Mouse (Mus musculus) 416B (cell line): ENCODE results near the gene 2700081O15Rik.

Experiments used
- DNase-seq: peaks from one replicate; pipeline ENCODE4 v3.0.0; 2011; ENCODE audit warnings: low read depth

The 2700081O15Rik gene

GRCm38 (mm10) chr19:7420841-7421601 lies 3.6 kb downstream of the 2700081O15Rik start:
- no peak for DNase-seq

DNA sequence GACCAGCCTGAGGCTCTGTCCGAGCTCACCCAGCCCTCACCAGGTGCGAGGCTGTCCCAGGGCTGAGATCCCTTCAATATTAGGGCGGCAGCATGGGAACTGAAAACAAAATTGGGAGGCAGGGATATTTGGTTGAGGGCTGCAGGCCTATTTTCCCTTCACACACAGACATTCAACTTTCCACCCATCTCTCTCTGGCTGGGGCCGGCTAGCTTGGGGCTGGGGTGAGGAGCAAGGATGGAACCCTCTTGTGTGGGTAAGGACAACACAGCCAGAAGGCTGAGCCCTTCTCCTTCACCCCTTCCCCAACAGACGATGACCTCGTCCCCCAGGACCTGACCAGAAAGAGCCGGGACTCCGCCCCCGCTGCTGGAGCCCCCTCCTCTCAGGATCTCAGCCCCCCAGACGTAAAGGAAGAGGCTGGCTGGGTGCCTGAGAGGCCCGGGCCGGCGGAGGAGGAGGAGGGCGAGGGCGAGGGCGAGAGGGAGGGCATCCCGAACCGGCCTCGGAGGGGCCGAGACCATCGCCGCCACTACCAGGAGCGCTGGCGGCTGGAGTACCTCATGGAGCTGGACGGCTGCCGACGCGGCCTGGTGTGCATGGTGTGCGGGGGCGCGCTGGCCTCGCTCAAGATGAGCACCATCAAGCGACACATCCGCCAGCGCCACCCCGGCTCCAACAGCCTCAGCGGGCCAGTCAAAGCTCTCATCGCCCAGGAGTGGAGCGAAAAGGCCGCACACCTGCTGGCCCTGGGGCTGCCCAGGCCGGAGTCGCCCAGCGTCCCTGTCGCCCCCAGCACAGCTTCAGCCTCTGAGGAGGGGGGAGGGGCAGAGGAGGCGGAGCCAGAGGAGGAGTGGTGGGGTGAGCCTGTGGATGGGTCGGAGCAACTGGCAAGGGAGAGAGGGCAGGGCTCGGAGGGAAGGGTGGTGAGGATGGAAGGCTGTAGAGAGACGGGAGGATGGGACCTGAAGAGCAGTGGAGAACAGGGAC lies 4.5 kb downstream of the 2700081O15Rik start:
- no peak for DNase-seq

DNA sequence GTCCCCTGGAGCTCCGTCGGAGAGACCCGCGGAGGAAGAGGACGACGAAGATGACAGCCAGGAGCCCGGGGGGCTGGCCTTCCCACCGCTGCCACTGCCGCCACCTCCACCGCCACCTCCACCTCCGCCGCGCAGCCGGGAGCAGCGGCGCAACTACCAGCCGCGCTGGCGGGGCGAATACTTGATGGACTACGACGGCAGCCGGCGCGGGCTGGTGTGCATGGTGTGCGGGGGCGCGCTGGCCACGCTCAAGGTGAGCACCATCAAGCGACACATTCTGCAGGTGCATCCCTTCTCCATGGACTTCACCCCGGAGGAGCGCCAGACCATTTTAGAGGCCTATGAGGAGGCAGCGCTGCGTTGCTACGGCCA lies 5.2 kb downstream of the 2700081O15Rik start:
- DNase-seq: no peak

- no peak for DNase-seq
Measured at GRCm38 (mm10) chr19:7423028-7423655, 5.7 kb downstream of the 2700081O15Rik start.

DNA sequence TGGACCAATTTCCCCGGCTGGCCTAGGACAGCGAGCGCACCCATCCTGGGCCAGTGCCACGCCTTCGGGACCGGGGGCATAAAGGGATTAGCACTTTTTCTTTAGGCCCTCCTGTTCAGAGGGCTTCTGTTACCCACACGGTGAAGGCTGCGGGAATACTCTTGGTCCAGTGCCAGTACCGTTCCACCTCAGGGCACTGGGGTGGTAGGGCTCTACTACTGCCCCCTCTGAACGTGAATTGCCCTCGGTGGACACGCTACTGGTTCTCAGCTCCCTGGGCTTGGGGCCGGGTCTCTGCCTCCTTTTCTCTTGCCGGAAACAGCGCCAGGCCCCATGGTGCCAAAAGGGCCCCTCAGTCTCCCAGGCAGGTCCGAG lies 6.2 kb downstream of the 2700081O15Rik start:
- DNase-seq: no peak

GRCm38 (mm10) chr19:7424131-7424530 lies 6.7 kb downstream of the 2700081O15Rik start:
- DNase-seq: no peak

DNA sequence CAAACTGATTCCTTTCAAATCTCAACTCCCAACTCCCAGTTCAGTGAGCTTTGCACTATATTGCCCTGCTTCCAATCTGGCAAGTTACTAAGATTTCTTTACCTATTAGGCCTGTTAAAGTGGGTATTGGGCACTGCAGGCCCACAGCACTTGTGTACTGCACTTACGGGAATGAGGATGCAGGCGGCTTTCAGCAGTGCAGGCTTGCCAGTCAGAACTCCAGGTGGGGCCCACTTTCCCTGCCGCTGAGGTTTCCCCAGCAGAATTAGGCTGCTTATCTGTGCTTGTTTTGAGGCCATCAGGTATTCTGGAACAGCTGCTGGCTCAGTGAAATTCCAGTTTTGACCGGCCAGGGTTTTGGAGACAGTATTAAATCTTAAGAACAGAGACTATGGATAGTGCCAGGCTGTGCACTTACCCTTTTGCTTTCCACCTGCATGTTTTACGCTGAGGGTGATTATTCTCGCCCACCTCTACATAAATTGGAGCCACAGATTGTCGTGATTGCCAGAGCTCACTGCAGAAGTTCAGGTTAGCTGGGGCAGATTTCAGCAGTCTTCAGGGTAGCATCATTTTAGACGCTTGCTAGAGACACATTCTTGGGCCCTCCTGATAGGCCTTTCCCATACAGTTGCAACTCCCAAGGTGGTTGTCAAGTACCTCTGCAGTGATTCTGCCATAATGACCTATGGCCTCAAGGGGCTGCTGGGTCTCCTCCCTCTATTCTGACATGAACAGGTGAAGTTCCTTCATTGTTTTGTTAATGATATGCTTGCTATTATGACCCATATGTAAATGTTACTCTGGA lies 7.4 kb downstream of the 2700081O15Rik start:
- no peak for DNase-seq

GRCm38 (mm10) chr19:7425398-7425775 lies 8.0 kb downstream of the 2700081O15Rik start:
- no peak for DNase-seq

DNA sequence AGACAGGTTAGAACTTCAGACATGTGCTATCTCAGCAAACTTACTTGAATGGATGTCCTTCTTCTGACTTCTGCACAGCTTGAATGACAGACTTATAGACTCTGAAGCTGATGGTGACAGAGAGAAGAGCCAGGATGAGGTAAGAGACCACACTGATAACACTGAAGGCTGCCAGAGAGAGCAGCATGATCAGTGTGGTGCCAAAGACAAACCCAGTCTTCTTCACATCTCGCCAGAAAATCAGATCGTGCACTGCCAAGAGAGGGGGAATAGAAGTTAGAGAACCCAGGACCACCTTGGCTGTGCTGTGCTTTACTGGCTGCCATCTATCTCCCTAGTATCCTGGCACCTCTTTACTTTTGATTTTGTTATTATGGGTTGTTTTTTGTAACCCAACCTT lies 17.5 kb downstream of the 2700081O15Rik start:
- DNase-seq: no peak

GRCm38 (mm10) chr19:7436061-7436970 lies 18.9 kb downstream of the 2700081O15Rik start:
- DNase-seq: peak; percentile 83

- DNase-seq: peak; percentile 33
Measured at GRCm38 (mm10) chr19:7438295-7438694, 20.9 kb downstream of the 2700081O15Rik start.

- peak; percentile 70 for DNase-seq
Measured at GRCm38 (mm10) chr19:7441493-7441892, 24.1 kb downstream of the 2700081O15Rik start.

DNA sequence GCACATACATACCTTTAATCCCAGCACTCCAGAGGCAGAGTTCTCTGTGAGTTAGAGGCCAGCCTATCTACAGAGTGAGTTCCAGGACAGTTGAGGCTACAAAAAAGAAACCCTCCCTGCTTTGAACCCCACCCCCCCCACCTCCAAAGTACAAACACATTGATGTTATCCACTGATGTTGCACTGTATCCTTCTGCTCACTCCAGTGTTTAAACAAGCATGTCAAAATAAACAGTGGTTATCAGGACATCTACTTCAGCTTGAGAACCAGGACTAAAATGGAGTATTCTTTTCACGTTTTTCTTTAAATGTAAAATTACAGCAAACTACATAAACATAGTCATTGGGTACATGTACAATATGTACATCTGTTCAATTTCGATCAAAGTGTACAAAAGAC lies 27.7 kb downstream of the 2700081O15Rik start:
- DNase-seq: no peak

DNA sequence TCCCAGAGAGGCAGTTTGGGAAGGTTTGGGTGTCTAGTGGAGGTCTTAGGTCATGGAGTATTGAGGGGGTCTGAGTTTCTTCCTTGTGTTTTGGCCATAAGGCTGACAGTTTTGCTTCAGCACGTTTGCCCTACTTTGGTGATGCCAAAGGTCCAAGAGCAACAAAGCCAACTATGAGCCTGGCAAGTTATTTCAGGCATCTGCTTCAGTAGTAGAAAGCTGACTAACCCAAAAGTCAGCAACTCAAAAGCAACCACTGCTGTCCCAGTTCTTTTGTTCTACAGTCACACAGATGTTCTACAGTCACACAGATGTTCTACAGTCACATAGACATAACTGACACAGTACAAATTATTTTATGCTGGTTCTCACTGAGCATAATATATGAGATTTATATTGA lies 28.2 kb downstream of the 2700081O15Rik start:
- DNase-seq: no peak

DNA sequence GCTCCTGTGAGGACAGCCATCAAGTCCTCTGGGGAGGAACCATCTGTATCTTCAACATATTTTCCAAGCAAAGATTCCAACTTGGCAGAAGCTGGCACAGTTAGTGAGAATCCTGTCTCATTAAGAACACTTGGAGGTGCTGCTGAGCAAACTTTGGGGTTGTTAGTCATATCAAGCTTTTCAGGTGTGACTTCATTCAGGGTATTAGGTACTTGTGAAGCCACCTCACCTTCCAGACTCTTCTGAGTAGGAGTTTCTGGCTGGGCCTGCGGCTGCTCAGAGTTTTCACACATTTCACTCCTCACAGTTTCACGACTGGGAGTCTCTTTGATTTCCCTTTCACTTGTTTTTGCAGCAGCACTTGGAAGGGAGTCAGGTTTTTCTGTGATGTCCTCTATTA lies 39.4 kb downstream of the 2700081O15Rik start:
- no peak for DNase-seq

DNA sequence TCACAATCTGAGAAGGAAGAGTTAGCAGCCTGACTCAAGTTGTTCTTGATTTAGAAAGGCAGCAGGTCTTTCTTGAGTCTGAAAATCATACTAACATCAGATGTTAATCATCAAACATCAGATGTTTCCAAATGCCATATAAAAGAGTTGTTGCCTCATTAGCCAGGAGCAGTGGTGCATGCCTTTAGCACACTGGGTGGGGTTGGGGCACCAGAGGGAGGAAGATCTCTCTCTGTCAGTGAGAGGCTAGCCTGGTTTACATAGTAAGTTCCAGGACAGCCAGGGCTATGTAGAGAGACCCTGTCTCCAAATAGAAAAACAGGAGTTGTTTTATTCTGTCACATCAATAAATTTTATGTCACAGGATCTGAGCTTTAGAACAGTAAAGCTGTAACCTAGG lies 41.5 kb downstream of the 2700081O15Rik start:
- DNase-seq: no peak

DNA sequence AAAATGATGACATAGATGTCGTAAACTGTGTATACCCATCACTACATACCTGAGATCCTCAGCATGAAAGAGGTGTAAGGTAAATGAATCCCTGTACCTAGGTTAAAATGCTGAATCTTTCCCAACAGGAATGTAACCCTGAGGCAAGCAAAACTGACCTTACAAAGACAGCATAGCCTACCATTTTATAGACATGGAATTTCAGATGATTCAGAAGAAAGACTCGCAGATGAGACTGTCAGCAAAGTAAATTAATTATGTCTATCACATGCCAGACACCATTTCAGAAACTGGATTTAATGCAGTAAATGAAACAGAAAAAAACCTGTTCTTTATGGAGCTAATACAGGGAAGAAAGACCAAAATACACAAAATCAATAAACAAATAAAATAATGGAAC lies 41.9 kb downstream of the 2700081O15Rik start:
- DNase-seq: no peak

GRCm38 (mm10) chr19:7467915-7468314 lies 50.5 kb downstream of the 2700081O15Rik start:
- peak; percentile 51 for DNase-seq

GRCm38 (mm10) chr19:7470643-7471042 lies 53.2 kb downstream of the 2700081O15Rik start:
- DNase-seq: no peak
